In the genomic region with DNA sequence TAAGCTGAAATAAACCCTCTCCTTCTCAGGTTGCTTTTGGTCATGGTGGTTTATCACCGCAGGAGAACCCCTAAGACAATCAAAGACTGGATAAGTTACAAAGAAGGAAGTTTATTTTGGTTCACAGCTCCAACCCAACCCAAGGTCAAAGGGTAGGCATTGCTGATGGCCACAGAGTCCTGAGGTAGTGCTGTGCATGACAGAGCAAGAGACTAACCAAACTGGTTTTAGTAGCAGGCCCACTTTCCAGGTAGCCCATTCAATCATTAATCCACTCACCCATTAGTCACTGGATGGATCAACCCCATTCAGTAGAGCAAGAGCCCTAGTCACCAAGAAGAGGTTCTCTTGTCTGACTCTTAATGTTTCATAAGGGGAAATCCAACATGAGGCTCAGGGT, we compare ENCODE assay signal across 32 mouse cellular contexts. TPM values are rescaled to one million over a fixed set of nuclear protein-coding genes. Genes with fewer than 3 reads are reported as not detected.
DNase-seq lines count a peak whose midpoint lies in the region; ATAC-seq and TF ChIP-seq lines count a peak whose summit lies in the region.
"Had no signal": no experiment of that assay in that cellular context is flagged by ENCODE, and none has a peak within 500 bp of the region (broad histone marks: within the 10 kb centered on the region; RNA-seq: fewer than 3 reads in every experiment).

No protein-coding gene starts in this region.

- 69% methylated on average over 1 of the region's 1 CpGs for WGBS in intestine, embryonic 15.5 days
- 17% methylated on average over 1 of the region's 1 CpGs for WGBS in small intestine, adult 2 months

- no peak overlapping the region for H3K9ac ChIP-seq in CH12.LX (ENCODE audit: insufficient read depth, low read depth)
- no peak overlapping the region for H3K9ac ChIP-seq in intestine, embryonic 15.5 days
- H3K9ac ChIP-seq: embryonic facial prominence, embryonic 12.5 days; embryonic facial prominence, embryonic 15.5 days; forebrain, postnatal 0 days; hindbrain, embryonic 12.5 days; hindbrain, embryonic 15.5 days had no signal

- peaks cover 8 to 12% of the 10 kb centered on the region in 2 experiments; a peak in 3 of 4 replicates for H3K4me1 ChIP-seq in CH12.LX (ENCODE audit: control insufficient read depth in 1 of 2, insufficient read depth in 2 of 2)
- peaks cover 2% of the 10 kb centered on the region; the same call in 1 of the 2 replicates for H3K4me1 ChIP-seq in intestine, embryonic 15.5 days (replicated peaks)
- H3K4me1 ChIP-seq in small intestine, adult 2 months (ENCODE audit: control insufficient read depth, insufficient read depth, insufficient read length, low read length), result peaks cover 6% of the 10 kb centered on the region; the same call in 1 of the 2 replicates
- H3K4me1 ChIP-seq: embryonic facial prominence, embryonic 15.5 days; hindbrain, embryonic 15.5 days had no signal

- no peak for TF ChIP-seq POLR2A in CH12.LX (IDR thresholded peaks at IDR 0.05; ENCODE audit: low read depth, low read length)
- TF ChIP-seq POLR2A in small intestine, adult 2 months (IDR thresholded peaks at IDR 0.05; ENCODE audit: low read depth, low read length), result no peak

- TF ChIP-seq CTCF in CH12.LX (conservative IDR thresholded peaks at IDR 0.05 in 1 of 2, IDR thresholded peaks at IDR 0.05 in 1 of 2; ENCODE audit: low read depth in 2 of 2, low read length in 2 of 2), result no peak
- no peak for TF ChIP-seq CTCF in small intestine, adult 2 months (IDR thresholded peaks at IDR 0.05; ENCODE audit: extremely low read depth, insufficient read length, insufficient replicate concordance, low read depth, low read length)

- no peaks in the 10 kb centered on the region for H3K27me3 ChIP-seq in CH12.LX (replicated peaks)
- H3K27me3 ChIP-seq in intestine, embryonic 15.5 days (replicated peaks), result no peaks in the 10 kb centered on the region
- no peaks in the 10 kb centered on the region for H3K27me3 ChIP-seq in small intestine, adult 2 months (ENCODE audit: control insufficient read depth, insufficient read depth, low read length)
- H3K27me3 ChIP-seq: embryonic facial prominence, embryonic 12.5 days; embryonic facial prominence, embryonic 15.5 days; hindbrain, embryonic 12.5 days; hindbrain, embryonic 15.5 days had no signal

- H3K4me2 ChIP-seq in CH12.LX (ENCODE audit: insufficient read depth, low read depth, poor library complexity, severe bottlenecking), result 0 out of 2 replicates have a peak overlapping the region, but pooled peaks have one; percentile 2
- H3K4me2 ChIP-seq in intestine, embryonic 15.5 days (replicated peaks), result no peak overlapping the region
- H3K4me2 ChIP-seq: embryonic facial prominence, embryonic 12.5 days; embryonic facial prominence, embryonic 15.5 days; heart, embryonic 11.5 days; hindbrain, embryonic 12.5 days; hindbrain, embryonic 15.5 days had no signal

- H3K4me3 ChIP-seq in CH12.LX (replicated peaks in 1 of 3; ENCODE audit: low read depth in 2 of 3, low read length in 2 of 3, poor library complexity in 1 of 3), result no peak overlapping the region
- H3K4me3 ChIP-seq in intestine, embryonic 15.5 days (replicated peaks), result no peak overlapping the region
- H3K4me3 ChIP-seq in small intestine, adult 2 months (ENCODE audit: low read depth, low read length), result no peak overlapping the region
- H3K4me3 ChIP-seq: embryonic facial prominence, embryonic 12.5 days; embryonic facial prominence, embryonic 15.5 days; hindbrain, embryonic 12.5 days; hindbrain, embryonic 15.5 days had no signal

- dilution Hi-C loops in CH12.LX (cut with MboI; ENCODE audit: extremely low pct_ligation_motif_present, extremely low pct_unique_long_range_greater_than_20kb, low sequenced_read_pairs), result no loop called here

- H3K27ac ChIP-seq in CH12.LX (ENCODE audit: insufficient read depth, low read depth), result no peak overlapping the region
- H3K27ac ChIP-seq in intestine, embryonic 15.5 days, result no peak overlapping the region
- peak overlapping the region; percentile 73 for H3K27ac ChIP-seq in small intestine, adult 2 months (ENCODE audit: insufficient read depth, low read depth, low read length)
- H3K27ac ChIP-seq: embryonic facial prominence, embryonic 12.5 days; embryonic facial prominence, embryonic 15.5 days; hindbrain, embryonic 12.5 days; hindbrain, embryonic 15.5 days had no signal

- ATAC-seq in intestine, embryonic 15.5 days, result peak; percentile 37; the same call in 1 of the 2 replicates
- ATAC-seq: CD4-positive, CD25-positive, alpha-beta regulatory T cell, adult 4 months; forebrain, embryonic 14.5 days; forebrain, postnatal 0 days had no signal

- no peak for TF ChIP-seq RAD21 in CH12.LX (IDR thresholded peaks at IDR 0.05; ENCODE audit: low read depth, low read length)

- TF ChIP-seq EP300 in CH12.LX (IDR thresholded peaks at IDR 0.05; ENCODE audit: low read length), result no peak

- peak; percentile 9 for DNase-seq in kidney, adult 11 months
- DNase-seq in kidney, postnatal 25 days, result no peak
- no peak for DNase-seq in CH12.LX (ENCODE audit: extremely low read depth)
- no peak for DNase-seq in left cerebral cortex, adult 9 months (ENCODE audit: low spot score in 2 of 2)
- DNase-seq in T-cell, adult 2 months (ENCODE audit: low spot score), result no peak
- DNase-seq in embryo, embryonic 9.5 days (ENCODE audit: extremely low spot score), result no peak
- DNase-seq: adrenal gland, postnatal 10 days; adrenal gland, postnatal 36 days; cerebellum, adult 18-20 months; cerebellum, adult 9-10 months; cerebellum, postnatal 14 days; forebrain, postnatal 0 days; gastrocnemius, postnatal 25 days had no signal

- in situ Hi-C loops in CH12.LX (cut with MboI; ENCODE audit: low pct_ligation_motif_present, low pct_unique_long_range_greater_than_20kb, low sequenced_read_pairs), result no loop called here

- H3K9me3 ChIP-seq in CH12.LX (replicated peaks; ENCODE audit: low read length), result no peaks in the 10 kb centered on the region
- no peaks in the 10 kb centered on the region for H3K9me3 ChIP-seq in intestine, embryonic 15.5 days
- H3K9me3 ChIP-seq: embryonic facial prominence, embryonic 12.5 days; embryonic facial prominence, embryonic 15.5 days; hindbrain, embryonic 12.5 days; hindbrain, embryonic 15.5 days had no signal

- no peaks in the 10 kb centered on the region for H3K79me2 ChIP-seq in CH12.LX (replicated peaks; ENCODE audit: control insufficient read depth, extremely low read depth, insufficient read depth, poor library complexity, severe bottlenecking)

- H3K36me3 ChIP-seq in CH12.LX (replicated peaks in 1 of 2; ENCODE audit: control insufficient read depth in 1 of 2, insufficient read depth in 1 of 2, low read length in 1 of 2), result no peaks in the 10 kb centered on the region
- H3K36me3 ChIP-seq in intestine, embryonic 15.5 days, result no peaks in the 10 kb centered on the region
- no peaks in the 10 kb centered on the region for H3K36me3 ChIP-seq in small intestine, adult 2 months (ENCODE audit: control insufficient read depth, insufficient read depth, low read length)
- H3K36me3 ChIP-seq: embryonic facial prominence, embryonic 12.5 days; embryonic facial prominence, embryonic 15.5 days; hindbrain, embryonic 12.5 days; hindbrain, embryonic 15.5 days had no signal

TF ChIP-seq in CH12.LX, 34 proteins besides CTCF, POLR2A, EP300 and RAD21:
- TF ChIP-seq POLR2AphosphoS2 (IDR thresholded peaks at IDR 0.05; ENCODE audit: low read depth, low read length), result no peak
- no peak for TF ChIP-seq ELF1 (IDR thresholded peaks at IDR 0.05; ENCODE audit: low read depth, low read length)
- no peak for TF ChIP-seq CHD2 (IDR thresholded peaks at IDR 0.05; ENCODE audit: low read length)

RNA-seq across cellular contexts. Expression of a gene that starts 23.9 kb away (rescaled TPM):
- total RNA-seq in CH12.LX (2012; rRNA removed) (not detected in 2 replicates), CH12.LX (2014; rRNA removed) (not detected in 2 replicates)
- polyA plus RNA-seq in CH12.LX (2012; ENCODE audit: insufficient read length, low read depth), result not detected in 2 replicates
- 0.16 and 0.26 TPM in 2 replicates for polyA plus RNA-seq in intestine, embryonic 15.5 days (2015; fragmentation: Nextera tagmentation; extraction: Ambion mirVana)
- 0.70 TPM in 1 of 2 replicates, not detected in the other for polyA plus RNA-seq in small intestine, adult 2 months (2012; rRNA removed)
- total RNA-seq: forebrain, postnatal 0 days; gastrocnemius, adult 8-10 months; gastrocnemius, postnatal 25 days; granulocyte monocyte progenitor cell, adult 5-6 weeks; heart, postnatal 25 days; hematopoietic stem cell, adult 5-6 weeks had no signal
- polyA plus RNA-seq: C2C12; CD4-positive, CD25-positive, alpha-beta regulatory T cell, adult 4 months; embryonic facial prominence, embryonic 12.5 days; forebrain, embryonic 11.5 days; forebrain, embryonic 14.5 days; forebrain, postnatal 0 days; heart, embryonic 11.5 days; heart, embryonic 14.5 days; heart, postnatal 0 days; hindbrain, embryonic 12.5 days; hindbrain, embryonic 15.5 days had no signal

RNA-seq across cellular contexts. Expression of a gene that starts 33.6 kb away (rescaled TPM):
- total RNA-seq in CH12.LX (2012; rRNA removed), result not detected in 2 replicates
- total RNA-seq in CH12.LX (2014; rRNA removed), result not detected in 2 replicates
- polyA plus RNA-seq in CH12.LX (2012; ENCODE audit: insufficient read length, low read depth), result not detected in 2 replicates
- polyA plus RNA-seq in intestine, embryonic 15.5 days (2015; fragmentation: Nextera tagmentation; extraction: Ambion mirVana), result 0.35 and 0.63 TPM in 2 replicates
- polyA plus RNA-seq in small intestine, adult 2 months (2012; rRNA removed), result 30.9 and 73.0 TPM in 2 replicates
- total RNA-seq: adrenal gland, adult 18-20 months; ES-E14; forebrain, postnatal 0 days; gastrocnemius, postnatal 25 days; granulocyte monocyte progenitor cell, adult 5-6 weeks; heart, postnatal 25 days; hematopoietic stem cell, adult 5-6 weeks had no signal
- polyA plus RNA-seq: C2C12; CD4-positive, CD25-positive, alpha-beta regulatory T cell, adult 4 months; embryonic facial prominence, embryonic 12.5 days; embryonic facial prominence, embryonic 15.5 days; forebrain, embryonic 11.5 days; forebrain, embryonic 14.5 days; forebrain, postnatal 0 days; heart, embryonic 11.5 days; heart, embryonic 14.5 days; heart, postnatal 0 days; hindbrain, embryonic 12.5 days; hindbrain, embryonic 15.5 days had no signal

RNA-seq across cellular contexts. Expression of a gene that starts 56.0 kb away (rescaled TPM):
- total RNA-seq in CH12.LX (2012; rRNA removed) (not detected in 2 replicates), CH12.LX (2014; rRNA removed) (not detected in 2 replicates)
- polyA plus RNA-seq in CH12.LX (2012; ENCODE audit: insufficient read length, low read depth), result not detected in 2 replicates
- polyA plus RNA-seq in intestine, embryonic 15.5 days (2015; fragmentation: Nextera tagmentation; extraction: Ambion mirVana), result 0.19 and 0.34 TPM in 2 replicates
- polyA plus RNA-seq in small intestine, adult 2 months (2012; rRNA removed), result 2.1 and 3.6 TPM in 2 replicates
- total RNA-seq: adrenal gland, postnatal 36 days; ES-E14; forebrain, postnatal 0 days; gastrocnemius, adult 8-10 months; gastrocnemius, postnatal 25 days; granulocyte monocyte progenitor cell, adult 5-6 weeks; heart, postnatal 25 days; hematopoietic stem cell, adult 5-6 weeks had no signal
- polyA plus RNA-seq: C2C12; CD4-positive, CD25-positive, alpha-beta regulatory T cell, adult 4 months; embryonic facial prominence, embryonic 12.5 days; embryonic facial prominence, embryonic 15.5 days; forebrain, embryonic 11.5 days; forebrain, embryonic 14.5 days; forebrain, postnatal 0 days; heart, embryonic 11.5 days; heart, embryonic 14.5 days; heart, postnatal 0 days; hindbrain, embryonic 12.5 days; hindbrain, embryonic 15.5 days had no signal

Comparison
In these comparisons a context has a peak if more than half of its experiments do, and no peak if none do; other contexts are left out.
1. RNA of a gene that starts 33.6 kb away (polyA plus RNA-seq): 30.9 to 73.0 TPM in small intestine, adult 2 months; 0.35 to 0.63 TPM in intestine, embryonic 15.5 days and not detected in CH12.LX; every median in the first group is over 10 times any median in the second.